Mouse (Mus musculus) heart, postnatal 0 days (tissue): ENCODE results near the gene 1700029J07Rik.

Source experiments
- CTCF ChIP-seq: IDR thresholded peaks from 2 replicates; pipeline ENCODE4 v1.5.1; 2016; ENCODE audit warnings: antibody characterized with exemption, control low read depth, low read depth
- EP300 ChIP-seq: IDR thresholded peaks from 2 replicates; pipeline ENCODE4 v1.6.1; 2016; ENCODE audit warnings: antibody characterized with exemption, low read depth

GRCm38 (mm10) chr8:45999784-46000705, 25.0 kb upstream of the 1700029J07Rik start:
- TF ChIP-seq CTCF (no peak), EP300 (no peak)
